Mouse (Mus musculus): ENCODE measurements around the gene Cyld.

- TF ChIP-seq CTCF (IDR thresholded peaks at IDR 0.05 in 2 of 3, conservative IDR thresholded peaks at IDR 0.05 in 1 of 3; ENCODE audit: control insufficient read depth in 1 of 3, insufficient read depth in 1 of 3, low read depth in 2 of 3, low read length in 3 of 3, poor library complexity in 1 of 3, severe bottlenecking in 1 of 3), result no peak
- TF ChIP-seq MYB (IDR thresholded peaks at IDR 0.05; ENCODE audit: low read depth, low read length), result no peak
- no peak for TF ChIP-seq GABPA (IDR thresholded peaks at IDR 0.05; ENCODE audit: low read depth, low read length)
- TF ChIP-seq EP300 (IDR thresholded peaks at IDR 0.05; ENCODE audit: low read depth in 1 of 2, low read length in 2 of 2), result no peak
- no peak for TF ChIP-seq ZC3H11A (IDR thresholded peaks at IDR 0.05; ENCODE audit: low read depth, low read length)
- no peak for TF ChIP-seq KAT2A (conservative IDR thresholded peaks at IDR 0.05; ENCODE audit: low read depth, low read length)
- no peak for TF ChIP-seq NRF1 (IDR thresholded peaks at IDR 0.05; ENCODE audit: insufficient read depth, low read depth, low read length, poor library complexity, severe bottlenecking)
Observed at GRCm38 (mm10) chr8:88673859-88674258, 23.0 kb upstream of the Cyld start.

Data from MEL (cell line).